Mouse (Mus musculus) frontal cortex, postnatal 14 days (tissue): ENCODE data around the gene Anxa6.
"Not testable (repeated sequence)": the region's sequence is repeated elsewhere in the genome, so short reads cannot be mapped to it uniquely, and the experiment has no call there.

Source experiments
- DNase-seq, 2 experiments: peaks; one replicate each; pipeline ENCODE4 v3.0.0; 2022; ENCODE audit warnings: low spot score in 2 of 2

Anxa6 gene

GRCm38 (mm10) chr11:54961164-54961850 is 71.9 kb downstream of the Anxa6 start:
- no peak for DNase-seq

GRCm38 (mm10) chr11:54960251-54960650 is 73.0 kb downstream of the Anxa6 start:
- no peak for DNase-seq

GRCm38 (mm10) chr11:54958571-54959073 is 74.6 kb downstream of the Anxa6 start:
- DNase-seq, result no peak

GRCm38 (mm10) chr11:54957708-54958107 is 75.5 kb downstream of the Anxa6 start:
- DNase-seq, result not testable (repeated sequence)

GRCm38 (mm10) chr11:54956912-54957311 is 76.3 kb downstream of the Anxa6 start:
- DNase-seq, result no peak

- peak; percentile 95 to 98 for DNase-seq
Measured at GRCm38 (mm10) chr11:54955735-54956480, 77.3 kb downstream of the Anxa6 start.

- DNase-seq, result not testable (repeated sequence)
Measured at GRCm38 (mm10) chr11:54955400-54955734, 77.9 kb downstream of the Anxa6 start.

GRCm38 (mm10) chr11:54954716-54955115 is 78.5 kb downstream of the Anxa6 start:
- DNase-seq, result no peak

GRCm38 (mm10) chr11:54953993-54954446 is 79.2 kb downstream of the Anxa6 start:
- DNase-seq, result no peak

GRCm38 (mm10) chr11:54952651-54953050 is 80.6 kb downstream of the Anxa6 start:
- DNase-seq, result no peak

GRCm38 (mm10) chr11:54950684-54951083 is 82.6 kb downstream of the Anxa6 start:
- DNase-seq, result no peak

- no peak for DNase-seq
Measured at GRCm38 (mm10) chr11:54949717-54950116, 83.5 kb downstream of the Anxa6 start.

GRCm38 (mm10) chr11:54944702-54945101 is 88.5 kb downstream of the Anxa6 start:
- no peak for DNase-seq

- no peak for DNase-seq
Measured at GRCm38 (mm10) chr11:54940056-54940455, 93.2 kb downstream of the Anxa6 start.

GRCm38 (mm10) chr11:54939501-54939900 is 93.7 kb downstream of the Anxa6 start:
- no peak for DNase-seq

GRCm38 (mm10) chr11:54936771-54937140 is 96.5 kb downstream of the Anxa6 start:
- DNase-seq, result no peak

- DNase-seq, result no peak
Measured at GRCm38 (mm10) chr11:54936035-54936770, 97.0 kb downstream of the Anxa6 start.

- DNase-seq, result no peak
Measured at GRCm38 (mm10) chr11:54934198-54934597, 99.0 kb downstream of the Anxa6 start.

GRCm38 (mm10) chr11:54932540-54932939 is 100.7 kb downstream of the Anxa6 start:
- DNase-seq, result no peak

GRCm38 (mm10) chr11:54931405-54932093 is 101.7 kb downstream of the Anxa6 start:
- peak in 1 of 2 experiments; percentile 39 for DNase-seq

GRCm38 (mm10) chr11:54930318-54930979 is 102.8 kb downstream of the Anxa6 start:
- DNase-seq, result no peak
